Comparison of ENCODE assay signal across 8 mouse cellular contexts in genomic region chr5:41844820-41845557, GRCm38 (mm10). TPM values are rescaled to one million over a fixed set of nuclear protein-coding genes. Genes with fewer than 3 reads are reported as not detected.
DNase-seq lines count a peak whose midpoint lies in the region; ATAC-seq and TF ChIP-seq lines count a peak whose summit lies in the region.

No protein-coding gene starts in this region.

- peak overlapping the region; percentile 86 for H3K4me3 ChIP-seq in gastrocnemius, adult 2 months
- peak overlapping the region; percentile 99 for H3K4me3 ChIP-seq in embryonic facial prominence, embryonic 15.5 days (replicated peaks)
- peak overlapping the region; percentile 98 for H3K4me3 ChIP-seq in limb, embryonic 10.5 days
- peak overlapping the region; percentile 98 for H3K4me3 ChIP-seq in midbrain, embryonic 10.5 days

- peak overlapping the region; percentile 92 for H3K27ac ChIP-seq in gastrocnemius, adult 2 months
- no peak overlapping the region for H3K27ac ChIP-seq in embryonic facial prominence, embryonic 15.5 days (replicated peaks)
- H3K27ac ChIP-seq in limb, embryonic 10.5 days = peak overlapping the region; percentile 73
- H3K27ac ChIP-seq in midbrain, embryonic 10.5 days (replicated peaks) = peak overlapping the region; percentile 68; the same call in 1 of the 2 replicates

- no peak overlapping the region; the same call in 1 of the 2 replicates for H3K9ac ChIP-seq in embryonic facial prominence, embryonic 15.5 days

- H3K36me3 ChIP-seq in embryonic facial prominence, embryonic 15.5 days = no peaks in the 10 kb centered on the region
- H3K36me3 ChIP-seq in limb, embryonic 10.5 days = peaks cover 7% of the 10 kb centered on the region; the same call in 1 of the 2 replicates
- 0 out of 2 replicates have a peak, but pooled peaks cover 6% of the 10 kb centered on the region for H3K36me3 ChIP-seq in midbrain, embryonic 10.5 days

- peak overlapping the region; percentile 65 for H3K4me2 ChIP-seq in embryonic facial prominence, embryonic 15.5 days (replicated peaks)

- intact Hi-C loops in gastrocnemius, adult 2 months (cut with DNase I) = loop anchor here (10.0 kb wide), 1 partner anchor 140 kb away; the partner anchor contains the start of gene Rab28
- intact Hi-C loops in gastrocnemius, postnatal 14 days (cut with DNase I; ENCODE audit: low total_unique reads) = no loop called here

- WGBS in embryonic facial prominence, embryonic 15.5 days = 20% methylated on average over 16 of the region's 16 CpGs
- WGBS in limb, embryonic 10.5 days = 26% methylated on average over 16 of the region's 16 CpGs
- WGBS in midbrain, embryonic 10.5 days = 22% methylated on average over 16 of the region's 16 CpGs

- ATAC-seq in embryonic facial prominence, embryonic 15.5 days (ENCODE audit: insufficient number of reproducible peaks, low FRiP score, low TSS enrichment, low read depth) = peak; percentile 41; the same call in 1 of the 2 replicates
- ATAC-seq in hematopoietic stem cell, adult 5-6 weeks (replicated peaks in 1 of 2; ENCODE audit: insufficient read depth in 1 of 2, low FRiP score in 2 of 2, low TSS enrichment in 1 of 2, low read depth in 1 of 2, poor library complexity in 2 of 2, severe bottlenecking in 2 of 2) = peak; percentile 36 to 44

- no peaks in the 10 kb centered on the region for H3K27me3 ChIP-seq in embryonic facial prominence, embryonic 15.5 days
- no peaks in the 10 kb centered on the region for H3K27me3 ChIP-seq in limb, embryonic 10.5 days (ENCODE audit: low read depth, poor library complexity, severe bottlenecking)
- H3K27me3 ChIP-seq in midbrain, embryonic 10.5 days (ENCODE audit: low read depth, poor library complexity, severe bottlenecking) = no peaks in the 10 kb centered on the region

- no peaks in the 10 kb centered on the region for H3K9me3 ChIP-seq in embryonic facial prominence, embryonic 15.5 days (replicated peaks)
- H3K9me3 ChIP-seq in limb, embryonic 10.5 days (replicated peaks) = no peaks in the 10 kb centered on the region
- H3K9me3 ChIP-seq in midbrain, embryonic 10.5 days (replicated peaks) = no peaks in the 10 kb centered on the region

- DNase-seq in gastrocnemius, adult 2 months = no peak
- no peak for DNase-seq in gastrocnemius, postnatal 14 days
- peak; percentile 34 for DNase-seq in adrenal gland, postnatal 14 days
- peak; percentile 42 for DNase-seq in limb, embryonic 10.5 days (ENCODE audit: low spot score)
- peak; percentile 29 for DNase-seq in midbrain, embryonic 10.5 days (ENCODE audit: low spot score)
- DNase-seq in thymus, adult 18-20 months = peak; percentile 10 to 28

- TF ChIP-seq CTCF in gastrocnemius, adult 2 months (IDR thresholded peaks at IDR 0.05) = no peak

- peaks cover 20% of the 10 kb centered on the region for H3K4me1 ChIP-seq in embryonic facial prominence, embryonic 15.5 days
- H3K4me1 ChIP-seq in limb, embryonic 10.5 days = peaks cover 19% of the 10 kb centered on the region
- H3K4me1 ChIP-seq in midbrain, embryonic 10.5 days = peaks cover 22% of the 10 kb centered on the region

RNA-seq across cellular contexts. Expression of gene Bod1l, which starts 0.9 kb away (rescaled TPM):
- 10 to 100 TPM; 16.7 to 17.0 TPM for total RNA-seq in gastrocnemius, adult 2 months (2021)
- 10 to 100 TPM; 12.6 to 13.6 TPM for total RNA-seq in gastrocnemius, postnatal 14 days (2021)
- total RNA-seq in adrenal gland, postnatal 14 days (2021) = 34.3 and 35.8 TPM in 2 replicates
- polyA plus RNA-seq in embryonic facial prominence, embryonic 15.5 days (2015; fragmentation: Nextera tagmentation; extraction: Ambion mirVana) = 24.9 and 26.7 TPM in 2 replicates
- total RNA-seq in hematopoietic stem cell, adult 5-6 weeks (2017) = 52.0 and 57.3 TPM in 2 replicates
- polyA plus RNA-seq in limb, embryonic 10.5 days (2016; fragmentation: Nextera tagmentation; extraction: Ambion mirVana) = 15.7 and 18.5 TPM in 2 replicates
- polyA plus RNA-seq in midbrain, embryonic 10.5 days (2016; fragmentation: Nextera tagmentation; extraction: Ambion mirVana) = 15.6 and 18.0 TPM in 2 replicates

Comparison
In these comparisons a context has a peak if more than half of its experiments do, and no peak if none do; other contexts are left out.
1. DNase-seq: peak in adrenal gland, postnatal 14 days (single experiment), limb, embryonic 10.5 days (single experiment), midbrain, embryonic 10.5 days (single experiment) and thymus, adult 18-20 months (2 of 2); none in gastrocnemius, adult 2 months (single experiment) and gastrocnemius, postnatal 14 days (single experiment).
2. Peak in every context shown above with its lines, with median percentiles within 50 percentile points of each other: H3K4me3 ChIP-seq.